Mouse (Mus musculus) ES-E14 (cell line): ENCODE measurements around the gene Slc29a2.

Experiments
- HCFC1 ChIP-seq: IDR thresholded peaks from 2 replicates; pipeline ENCODE4 v1.6.1; 2012; ENCODE audit warnings: low read length, inconsistent platforms, borderline replicate concordance; ENCODE audit not compliant: insufficient read depth
- ZC3H11A ChIP-seq: IDR thresholded peaks from 2 replicates; pipeline ENCODE4 v1.6.1; 2012; ENCODE audit warnings: low read depth, mild to moderate bottlenecking, inconsistent platforms, low read length, borderline replicate concordance

DNA sequence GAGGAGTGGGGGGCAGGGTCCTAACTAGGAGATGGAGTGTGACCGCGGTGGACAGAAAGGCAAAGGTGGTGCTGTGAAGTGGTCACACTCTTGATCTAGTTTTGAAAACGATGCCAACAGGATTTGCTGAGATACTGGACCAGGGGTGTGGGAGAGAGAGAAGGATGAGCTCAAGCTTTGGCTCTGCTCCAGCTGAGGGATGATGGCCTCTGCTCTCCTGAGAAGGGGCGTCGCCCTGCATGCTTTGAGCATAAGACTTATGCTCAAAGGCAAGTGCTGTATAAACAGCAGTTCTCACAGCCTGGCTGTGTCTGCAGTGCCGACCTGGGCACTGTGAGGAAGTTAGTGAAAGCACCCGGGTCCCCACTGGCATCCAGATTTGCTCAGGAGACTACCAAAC, 41.4 kb downstream of the Slc29a2 start:
- TF ChIP-seq ZC3H11A (no peak), HCFC1 (no peak)
